Mouse (Mus musculus) olfactory bulb, adult 2 months (tissue): Measurements from ENCODE around the gene Nmt1. TPM values are rescaled to one million over a fixed set of nuclear protein-coding genes. Genes with fewer than 3 reads are reported as not detected.
A peak's percentile ranks its signal among the peaks of the same experiment; 100 is the strongest.

Source experiments
- H3K27ac ChIP-seq: fragments of 200-500 bp; 2 replicates; pipeline ENCODE4 v1.5.1; 2012; ENCODE audit warnings: low read depth, low read length; ENCODE audit not compliant: insufficient read depth
- H3K4me1 ChIP-seq: fragments of 200-500 bp; 2 replicates; pipeline ENCODE4 v1.6.1; 2012; ENCODE audit warnings: low read length; ENCODE audit not compliant: control insufficient read depth, insufficient read depth
- H3K4me3 ChIP-seq: fragments of 200-500 bp; 2 replicates; pipeline ENCODE4 v1.5.1; 2012; ENCODE audit warnings: mild to moderate bottlenecking, low read depth, low read length, moderate library complexity; ENCODE audit not compliant: insufficient read depth
- CTCF ChIP-seq: fragments of 200-500 bp; IDR thresholded peaks from 2 replicates; pipeline ENCODE4 v1.5.1; 2012; ENCODE audit warnings: low read depth, mild to moderate bottlenecking, low read length, moderate library complexity; ENCODE audit not compliant: insufficient read depth
- POLR2A ChIP-seq: fragments of 200-500 bp; IDR thresholded peaks from 2 replicates; pipeline ENCODE4 v1.6.1; 2012; ENCODE audit warnings: mild to moderate bottlenecking, low read depth, low read length, moderate library complexity; ENCODE audit not compliant: insufficient read depth
- WGBS: fragments of 180-500 bp; shearing (Covaris S2); methylation state at CpG from one replicate; pipeline ENCODE4 v1.1.7; 2018; 5-methylcytosine and 5-hydroxymethylcytosine counted together
- polyA plus RNA-seq: library from polyadenylated mRNA; stranded (reverse); fragments of >200 nt; gene quantifications from 2 replicates; pipeline ENCODE4 v1.2.4, GENCODE M21; 2012; ENCODE audit warnings: low replicate concordance; ENCODE audit not compliant: missing spikeins, insufficient read depth, insufficient read length

Gene Nmt1
- 557 TPM in 1 of 2 replicates, not detected in the other for polyA plus RNA-seq

- Histone ChIP-seq H3K4me3 (peak within 1 kb of the TSS; percentile 75), H3K4me1 (peaks cover 16% of the 10 kb centered on the region), H3K27ac (peak within 1 kb of the TSS; percentile 88)
- under 1% methylated on average over 36 of the region's 36 CpGs for WGBS
- TF ChIP-seq POLR2A: peak; percentile 54; the same call in 1 of the 2 replicates
- no peak for TF ChIP-seq CTCF
These were observed at the start of gene Nmt1, which contains the start of gene Dcakd for GRCm38 (mm10) chr11:103028176-103028891. Gene Nmt1, plus strand, starts transcription at chr11:103028190. Gene Dcakd, minus strand, starts transcription at chr11:103028333.

GRCm38 (mm10) chr11:102981151-102981890, 46.7 kb upstream of the Nmt1 start:
- TF ChIP-seq POLR2A: no peak
- no peak for TF ChIP-seq CTCF
- Histone ChIP-seq H3K27ac (no peak overlapping the region), H3K4me1 (0 out of 2 replicates have a peak, but pooled peaks cover 6% of the 10 kb centered on the region), H3K4me3 (no peak overlapping the region)
- WGBS: 65% methylated on average over 10 of the region's 10 CpGs

GRCm38 (mm10) chr11:102984086-102984485, 43.9 kb upstream of the Nmt1 start:
- TF ChIP-seq POLR2A: no peak
- no peak for TF ChIP-seq CTCF
- WGBS: 91% methylated on average over 9 of the region's 9 CpGs

GRCm38 (mm10) chr11:102984615-102985014, 43.4 kb upstream of the Nmt1 start:
- Histone ChIP-seq H3K4me3 (no peak overlapping the region), H3K4me1 (peaks cover 7% of the 10 kb centered on the region; the same call in 1 of the 2 replicates), H3K27ac (no peak overlapping the region)
- no peak for TF ChIP-seq CTCF
- TF ChIP-seq POLR2A: no peak
- 59% methylated on average over 4 of the region's 4 CpGs for WGBS

More at GRCm38 (mm10) chr11:102984086-102984485, 43.9 kb upstream of the Nmt1 start:
- H3K27ac ChIP-seq: no peak overlapping the region
- H3K4me1 ChIP-seq: 0 out of 2 replicates have a peak, but pooled peaks cover 6% of the 10 kb centered on the region
- no peak overlapping the region for H3K4me3 ChIP-seq

- no peak for TF ChIP-seq POLR2A
- peaks cover 12% of the 10 kb centered on the region for H3K4me1 ChIP-seq
- 67% methylated on average over 6 of the region's 6 CpGs for WGBS
- no peak overlapping the region for H3K27ac ChIP-seq
- H3K4me3 ChIP-seq: no peak overlapping the region
These were observed 42.8 kb upstream of the Nmt1 start for GRCm38 (mm10) chr11:102985160-102985559.

- WGBS: 13% methylated on average over 28 of the region's 28 CpGs
- Histone ChIP-seq H3K4me1 (peaks cover 22% of the 10 kb centered on the region), H3K27ac (no peak overlapping the region), H3K4me3 (peak overlapping the region; percentile 37)
- TF ChIP-seq CTCF (no peak; the same call in 1 of the 2 replicates), POLR2A (no peak)
These were observed 38.3 kb upstream of the Nmt1 start for GRCm38 (mm10) chr11:102989641-102990151.

- no peak for TF ChIP-seq POLR2A
- no peak; the same call in 1 of the 2 replicates for TF ChIP-seq CTCF
- no peak overlapping the region for H3K27ac ChIP-seq
- H3K4me1 ChIP-seq: peaks cover 22% of the 10 kb centered on the region
- WGBS: 4% methylated on average over 29 of the region's 29 CpGs
- peak overlapping the region; percentile 37 for H3K4me3 ChIP-seq
These were observed 37.8 kb upstream of the Nmt1 start for GRCm38 (mm10) chr11:102990152-102990663.

GRCm38 (mm10) chr11:102991681-102992080, 36.3 kb upstream of the Nmt1 start:
- 19% methylated on average over 16 of the region's 16 CpGs for WGBS
- no peak overlapping the region for H3K4me3 ChIP-seq
- H3K4me1 ChIP-seq: peaks cover 22% of the 10 kb centered on the region
- no peak overlapping the region for H3K27ac ChIP-seq
- TF ChIP-seq POLR2A (no peak), CTCF (no peak)

- Histone ChIP-seq H3K4me3 (no peak overlapping the region), H3K4me1 (peaks cover 22% of the 10 kb centered on the region), H3K27ac (no peak overlapping the region)
- TF ChIP-seq CTCF: peak; percentile 72
- TF ChIP-seq POLR2A: no peak
- 26% methylated on average over 5 of the region's 5 CpGs for WGBS
These were observed 35.0 kb upstream of the Nmt1 start for GRCm38 (mm10) chr11:102992940-102993339.
